Mouse (Mus musculus) E14TG2a.4 (cell line): ENCODE measurements at regions not wholly inside any gene's neighbourhood (a gene's known extent, or its start where the extent isn't known, plus 50 kb on each side); places are given as distances from the start of the nearest gene placed in this dataset.

Experiments
- CTCF ChIP-seq: conservative IDR thresholded peaks from 2 replicates; pipeline ENCODE4 v1.5.1; 2014; ENCODE audit warnings: low read length
- POU5F1 ChIP-seq: IDR thresholded peaks from 2 replicates; pipeline ENCODE4 v1.6.1; 2014; ENCODE audit warnings: low read length, borderline replicate concordance

DNA sequence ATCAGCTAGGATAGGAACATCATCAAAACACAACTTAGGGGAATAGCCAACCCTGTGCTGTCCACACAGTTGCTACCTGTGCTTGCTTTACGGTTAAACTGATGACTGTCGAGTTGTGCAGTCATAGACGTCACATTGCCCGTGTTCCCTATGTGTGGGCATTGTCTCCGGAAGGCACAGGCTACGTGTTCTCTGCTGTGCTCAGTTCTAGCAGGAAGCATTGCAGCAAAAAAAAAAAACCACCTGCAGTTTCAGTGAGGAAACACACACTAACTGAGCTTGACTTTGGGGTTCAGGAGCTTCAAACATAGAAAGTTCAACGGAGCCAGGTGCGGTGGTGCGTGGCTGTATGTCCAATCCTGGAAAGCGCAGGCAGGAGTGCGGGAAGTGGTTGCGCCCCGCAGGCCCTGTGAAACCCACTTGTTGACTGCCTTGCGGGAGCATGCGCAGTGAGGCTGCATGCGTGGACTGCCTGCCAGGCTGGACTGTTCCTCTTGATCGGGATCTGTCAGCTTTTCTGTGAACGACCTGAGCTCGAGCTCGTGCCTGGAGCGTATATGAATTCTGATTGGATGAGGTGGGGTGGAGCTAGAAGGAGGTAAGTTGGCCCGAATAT, 190.2 kb upstream of the Krr1 start:
- no peak for TF ChIP-seq CTCF
- no peak for TF ChIP-seq POU5F1
